Comparison of ENCODE assay signal across 8 mouse cellular contexts in genomic region chr7:121734171-121734831, GRCm38 (mm10). TPM values are rescaled to one million over a fixed set of nuclear protein-coding genes. Genes with fewer than 3 reads are reported as not detected.
A peak's percentile ranks its signal among the peaks of the same experiment; 100 is the strongest.
DNase-seq lines count a peak whose midpoint lies in the region; ATAC-seq and TF ChIP-seq lines count a peak whose summit lies in the region.

Gene Scnn1g (plus strand): TSS chr7:121734479.

- peak; percentile 89 for ATAC-seq in forebrain, embryonic 12.5 days (ENCODE audit: low FRiP score)
- peak; percentile 85 for ATAC-seq in heart, embryonic 16.5 days (replicated peaks; ENCODE audit: extremely low read depth, insufficient read depth, low FRiP score)
- ATAC-seq in liver, embryonic 14.5 days (ENCODE audit: insufficient read depth), result peak; percentile 59; the same call in 1 of the 2 replicates
- peak; percentile 90 for ATAC-seq in neural tube, embryonic 11.5 days (ENCODE audit: insufficient read depth, low FRiP score, low TSS enrichment)
- peak; percentile 92 for ATAC-seq in stomach, embryonic 16.5 days (ENCODE audit: insufficient read depth, low FRiP score)

- H3K4me2 ChIP-seq in forebrain, embryonic 12.5 days, result peak within 1 kb of the TSS; percentile 62
- peak within 1 kb of the TSS; percentile 67 for H3K4me2 ChIP-seq in heart, embryonic 16.5 days (ENCODE audit: low read depth, low read length)
- H3K4me2 ChIP-seq in liver, embryonic 14.5 days (ENCODE audit: low read depth), result peak within 1 kb of the TSS; percentile 22; the same call in 1 of the 2 replicates
- peak within 1 kb of the TSS; percentile 48 for H3K4me2 ChIP-seq in neural tube, embryonic 11.5 days (ENCODE audit: low read depth)
- peak within 1 kb of the TSS; percentile 54 for H3K4me2 ChIP-seq in stomach, embryonic 16.5 days (ENCODE audit: low read depth, low read length)

- DNase-seq in CD4-positive, CD25-positive, alpha-beta regulatory T cell, adult 2 months (ENCODE audit: low read depth, low spot score), result peak; percentile 85
- DNase-seq in kidney, postnatal 36 days, result peak; percentile 91 to 92
- peak; percentile 13 to 20 (median 16) for DNase-seq in liver, embryonic 14.5 days (ENCODE audit: low read depth in 3 of 3, low spot score in 3 of 3)
- peak; percentile 88 for DNase-seq in neural tube, embryonic 11.5 days (ENCODE audit: low spot score)

- TF ChIP-seq CTCF in liver, embryonic 14.5 days (IDR thresholded peaks at IDR 0.05; ENCODE audit: low read depth), result peak; percentile 91

- no peak within 1 kb of the TSS for H3K27ac ChIP-seq in brown adipose tissue, adult 24 weeks (replicated peaks; ENCODE audit: low read depth, low read length)
- H3K27ac ChIP-seq in forebrain, embryonic 12.5 days, result no peak within 1 kb of the TSS
- no peak within 1 kb of the TSS for H3K27ac ChIP-seq in heart, embryonic 16.5 days (ENCODE audit: low read length)
- H3K27ac ChIP-seq in liver, embryonic 14.5 days, result no peak within 1 kb of the TSS
- H3K27ac ChIP-seq in neural tube, embryonic 11.5 days (ENCODE audit: low read depth, low read length), result no peak within 1 kb of the TSS
- H3K27ac ChIP-seq in stomach, embryonic 16.5 days (ENCODE audit: low read length), result no peak within 1 kb of the TSS

- no peak for TF ChIP-seq EP300 in liver, embryonic 14.5 days (IDR thresholded peaks at IDR 0.05; ENCODE audit: low read depth)

- no peaks in the 10 kb centered on the region for H3K9me3 ChIP-seq in forebrain, embryonic 12.5 days
- H3K9me3 ChIP-seq in heart, embryonic 16.5 days (replicated peaks; ENCODE audit: control insufficient read depth, low read length), result no peaks in the 10 kb centered on the region
- no peaks in the 10 kb centered on the region for H3K9me3 ChIP-seq in liver, embryonic 14.5 days (ENCODE audit: control insufficient read depth, low read length)
- H3K9me3 ChIP-seq in neural tube, embryonic 11.5 days (ENCODE audit: control insufficient read depth, low read length), result no peaks in the 10 kb centered on the region
- no peaks in the 10 kb centered on the region for H3K9me3 ChIP-seq in stomach, embryonic 16.5 days (replicated peaks; ENCODE audit: control insufficient read depth, low read length)

- peaks cover 41% of the 10 kb centered on the region for H3K27me3 ChIP-seq in forebrain, embryonic 12.5 days
- peaks cover 36% of the 10 kb centered on the region for H3K27me3 ChIP-seq in heart, embryonic 16.5 days (ENCODE audit: control insufficient read depth, insufficient read depth, low read length)
- H3K27me3 ChIP-seq in liver, embryonic 14.5 days (ENCODE audit: control insufficient read depth, insufficient read depth, low read length), result peaks cover 19% of the 10 kb centered on the region
- H3K27me3 ChIP-seq in neural tube, embryonic 11.5 days (ENCODE audit: control insufficient read depth, insufficient read depth, low read length), result peaks cover 14% of the 10 kb centered on the region
- H3K27me3 ChIP-seq in stomach, embryonic 16.5 days (ENCODE audit: control insufficient read depth, insufficient read depth, low read length), result peaks cover 6% of the 10 kb centered on the region; the same call in 1 of the 2 replicates

- H3K4me1 ChIP-seq in brown adipose tissue, adult 24 weeks (ENCODE audit: control insufficient read depth, insufficient read depth, insufficient read length, low read length), result no peaks in the 10 kb centered on the region
- H3K4me1 ChIP-seq in forebrain, embryonic 12.5 days, result peaks cover 10% of the 10 kb centered on the region
- peaks cover 7% of the 10 kb centered on the region for H3K4me1 ChIP-seq in heart, embryonic 16.5 days (ENCODE audit: control insufficient read depth, insufficient read depth, low read length)
- no peaks in the 10 kb centered on the region for H3K4me1 ChIP-seq in liver, embryonic 14.5 days (replicated peaks; ENCODE audit: control insufficient read depth in 2 of 2, insufficient read depth in 2 of 2, low read length in 1 of 2)
- H3K4me1 ChIP-seq in neural tube, embryonic 11.5 days (ENCODE audit: control insufficient read depth, insufficient read depth, low read length), result no peaks in the 10 kb centered on the region
- H3K4me1 ChIP-seq in stomach, embryonic 16.5 days (ENCODE audit: control insufficient read depth, insufficient read depth, low read length), result peaks cover 3% of the 10 kb centered on the region; the same call in 1 of the 2 replicates

- H3K4me3 ChIP-seq in brown adipose tissue, adult 24 weeks (ENCODE audit: insufficient read depth, low read depth, low read length), result peak within 1 kb of the TSS; percentile 39
- peak within 1 kb of the TSS; percentile 33 for H3K4me3 ChIP-seq in forebrain, embryonic 12.5 days (replicated peaks)
- peak within 1 kb of the TSS; percentile 44 for H3K4me3 ChIP-seq in heart, embryonic 16.5 days (ENCODE audit: low read length)
- H3K4me3 ChIP-seq in liver, embryonic 14.5 days (ENCODE audit: insufficient read depth in 1 of 2, low read depth in 2 of 2, low read length in 2 of 2), result no peak within 1 kb of the TSS
- H3K4me3 ChIP-seq in neural tube, embryonic 11.5 days (ENCODE audit: low read depth, low read length), result peak within 1 kb of the TSS; percentile 29
- H3K4me3 ChIP-seq in stomach, embryonic 16.5 days (replicated peaks; ENCODE audit: low read length), result peak within 1 kb of the TSS; percentile 46

- WGBS in forebrain, embryonic 12.5 days, result 2% methylated on average over 38 of the region's 38 CpGs
- 2% methylated on average over 38 of the region's 38 CpGs for WGBS in heart, embryonic 16.5 days
- 2% methylated on average over 38 of the region's 38 CpGs for WGBS in liver, embryonic 14.5 days (ENCODE audit: insufficient replicate concordance)
- WGBS in neural tube, embryonic 11.5 days, result under 1% methylated on average over 38 of the region's 38 CpGs
- under 1% methylated on average over 38 of the region's 38 CpGs for WGBS in stomach, embryonic 16.5 days

- no peaks in the 10 kb centered on the region for H3K36me3 ChIP-seq in forebrain, embryonic 12.5 days (replicated peaks)
- no peaks in the 10 kb centered on the region for H3K36me3 ChIP-seq in heart, embryonic 16.5 days (ENCODE audit: control insufficient read depth, insufficient read depth)
- H3K36me3 ChIP-seq in liver, embryonic 14.5 days (replicated peaks; ENCODE audit: control insufficient read depth, insufficient read depth, low read depth), result no peaks in the 10 kb centered on the region
- H3K36me3 ChIP-seq in neural tube, embryonic 11.5 days (ENCODE audit: control insufficient read depth, insufficient read depth, low read length), result no peaks in the 10 kb centered on the region
- no peaks in the 10 kb centered on the region for H3K36me3 ChIP-seq in stomach, embryonic 16.5 days (ENCODE audit: control insufficient read depth, insufficient read depth, low read length)

- H3K9ac ChIP-seq in forebrain, embryonic 12.5 days, result 0 out of 2 replicates have a peak within 1 kb of the TSS, but pooled peaks have one; percentile 17
- H3K9ac ChIP-seq in heart, embryonic 16.5 days (ENCODE audit: low read length), result peak within 1 kb of the TSS; percentile 15; the same call in 1 of the 2 replicates
- H3K9ac ChIP-seq in liver, embryonic 14.5 days (replicated peaks), result no peak within 1 kb of the TSS
- H3K9ac ChIP-seq in neural tube, embryonic 11.5 days (ENCODE audit: low read length), result no peak within 1 kb of the TSS
- H3K9ac ChIP-seq in stomach, embryonic 16.5 days (ENCODE audit: low read length), result peak within 1 kb of the TSS; percentile 28

RNA-seq across cellular contexts. Expression of gene Scnn1g, which starts in this region (rescaled TPM):
- polyA plus RNA-seq in brown adipose tissue, adult 24 weeks (2012; ENCODE audit: insufficient read depth, insufficient read length, missing spikeins), result not detected in 2 replicates
- polyA plus RNA-seq in forebrain, embryonic 12.5 days (2016; fragmentation: Nextera tagmentation; extraction: Ambion mirVana), result not detected in 2 replicates
- 0.25 and 0.91 TPM in 2 replicates for polyA plus RNA-seq in heart, embryonic 16.5 days (2015; fragmentation: Nextera tagmentation; extraction: Ambion mirVana)
- not detected in 2 replicates for polyA plus RNA-seq in liver, embryonic 14.5 days (2012; rRNA removed)
- polyA plus RNA-seq in liver, embryonic 14.5 days (2014; fragmentation: Nextera tagmentation; extraction: Ambion mirVana), result not detected in 2 replicates
- polyA plus RNA-seq in neural tube, embryonic 11.5 days (2014; fragmentation: Nextera tagmentation; extraction: Ambion mirVana), result 0.07 and 0.35 TPM in 2 replicates
- 1.8 and 3.4 TPM in 2 replicates for polyA plus RNA-seq in stomach, embryonic 16.5 days (2015; fragmentation: Nextera tagmentation; extraction: Ambion mirVana)

Comparison
In these comparisons a context has a peak if more than half of its experiments do, and no peak if none do; other contexts are left out.
1. Peak in ATAC-seq, H3K4me3 ChIP-seq, H3K9ac ChIP-seq and H3K4me2 ChIP-seq in forebrain, embryonic 12.5 days; RNA of the gene not detected or under 1 TPM.
2. Peak in ATAC-seq, H3K4me3 ChIP-seq, H3K9ac ChIP-seq and H3K4me2 ChIP-seq in heart, embryonic 16.5 days; RNA of the gene not detected or under 1 TPM.
3. Peak in DNase-seq, ATAC-seq and H3K4me2 ChIP-seq in liver, embryonic 14.5 days; RNA of the gene not detected or under 1 TPM.
4. Peak in DNase-seq, ATAC-seq, H3K4me3 ChIP-seq and H3K4me2 ChIP-seq in neural tube, embryonic 11.5 days; RNA of the gene not detected or under 1 TPM.
5. DNase-seq: peak in every context shown above with its lines; median percentile 92 in kidney, postnatal 36 days; 88 in neural tube, embryonic 11.5 days; 85 in CD4-positive, CD25-positive, alpha-beta regulatory T cell, adult 2 months; 16 in liver, embryonic 14.5 days.
6. H3K4me3 ChIP-seq: peak in brown adipose tissue, adult 24 weeks (single experiment) and stomach, embryonic 16.5 days (single experiment); none in liver, embryonic 14.5 days (0 of 2).
7. Peak in every context shown above with its lines, with median percentiles within 50 percentile points of each other: ATAC-seq and H3K4me2 ChIP-seq.